Mouse (Mus musculus) thymus, postnatal 0 days (tissue): ENCODE measurements around the gene Car5a. TPM values are rescaled to one million over a fixed set of nuclear protein-coding genes. Genes with fewer than 3 reads are reported as not detected.

Experiments
- DNase-seq: peaks from one replicate; pipeline ENCODE4 v3.0.0-alpha.2; 2015; ENCODE audit warnings: low spot score
- polyA plus RNA-seq: library from polyadenylated mRNA; unstranded; fragments of >200 nt; fragmentation: Nextera tagmentation; extraction: Ambion mirVana; gene quantifications from 2 replicates; pipeline ENCODE4 v1.2.1, GENCODE M21; 2015

The Car5a gene
- polyA plus RNA-seq, 1 experiment from 2014 or later: 0.22 TPM

GRCm38 (mm10) chr8:121955825-121956500, 11.3 kb upstream of the Car5a start:
- DNase-seq: no peak

- DNase-seq: no peak
Measured at GRCm38 (mm10) chr8:121954981-121955555, 10.4 kb upstream of the Car5a start.

DNA sequence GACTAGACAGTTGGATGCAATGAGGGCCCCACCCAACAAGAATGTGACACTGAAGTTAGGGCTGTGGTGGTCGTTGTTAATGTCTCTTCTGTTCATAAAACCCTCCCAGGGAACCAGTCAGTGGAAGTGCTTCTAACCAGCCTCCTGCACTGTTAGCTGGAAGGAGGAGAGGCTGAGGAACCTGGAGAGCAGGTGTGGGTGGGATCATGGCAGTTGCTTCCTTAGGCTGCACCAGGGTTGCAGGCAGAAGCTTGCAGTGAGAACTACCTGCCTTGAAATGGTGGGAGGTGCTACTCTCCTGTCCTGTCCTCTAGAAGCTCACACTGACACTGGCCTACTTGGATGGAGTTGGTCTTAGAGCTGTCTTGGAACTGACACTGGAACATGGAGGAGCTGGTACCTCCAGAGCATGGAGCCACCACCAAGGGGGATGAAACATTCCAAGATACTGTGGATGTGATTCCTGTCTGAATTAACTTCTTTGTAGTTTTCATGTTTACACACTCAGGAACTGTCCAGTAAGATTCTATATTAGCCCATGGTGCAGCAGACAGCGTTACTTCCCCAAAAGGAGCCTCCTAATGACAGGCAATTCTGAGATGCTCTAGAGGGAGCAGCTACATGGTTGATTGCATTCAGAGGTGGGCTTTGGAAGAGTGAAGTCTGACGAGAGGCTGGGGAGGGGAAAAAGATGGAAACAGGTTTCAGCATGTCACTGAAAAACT, 9.3 kb upstream of the Car5a start:
- no peak for DNase-seq

DNA sequence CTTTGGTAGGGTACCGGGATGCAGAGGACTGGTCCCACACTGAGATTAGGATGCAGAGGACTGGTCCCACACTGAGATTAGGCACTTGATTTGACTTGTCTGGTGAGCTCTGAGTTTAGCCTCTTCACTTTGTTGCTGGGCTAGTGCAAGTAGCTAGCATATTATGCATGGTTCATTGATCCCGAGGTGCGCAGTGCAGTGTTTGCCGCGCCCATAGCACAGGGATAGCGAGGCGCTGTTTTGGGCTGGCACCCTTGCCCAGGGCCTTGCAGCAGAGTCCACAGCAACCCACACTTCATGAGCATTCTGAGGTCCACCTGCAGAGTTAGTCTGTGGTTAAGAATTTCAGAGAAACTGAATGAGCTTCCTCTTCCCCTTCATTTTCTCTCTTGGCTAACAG, 8.1 kb upstream of the Car5a start:
- no peak for DNase-seq

GRCm38 (mm10) chr8:121952122-121952521, 7.4 kb upstream of the Car5a start:
- no peak for DNase-seq

DNA sequence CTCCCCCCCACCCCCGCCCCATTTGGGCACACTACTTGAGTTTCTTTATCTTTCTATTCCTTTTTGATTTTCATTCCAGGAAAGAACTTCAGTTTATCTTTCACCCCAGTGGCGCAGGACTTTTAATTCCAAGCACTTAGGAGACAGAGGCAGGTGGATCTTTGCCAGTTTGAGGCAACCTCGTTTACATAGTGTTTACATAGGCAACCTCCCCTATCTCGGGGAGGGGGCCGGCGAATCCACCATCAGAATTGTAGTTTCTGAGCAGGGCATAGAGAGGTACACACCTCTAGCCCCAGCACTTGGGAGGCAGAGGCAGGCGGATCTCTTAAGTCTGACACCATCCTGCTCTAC, 6.9 kb upstream of the Car5a start:
- DNase-seq: no peak

GRCm38 (mm10) chr8:121950749-121951655, 6.3 kb upstream of the Car5a start:
- peak; percentile 61 for DNase-seq

- DNase-seq: peak; percentile 99
Measured at GRCm38 (mm10) chr8:121949941-121950748, 5.4 kb upstream of the Car5a start.

DNA sequence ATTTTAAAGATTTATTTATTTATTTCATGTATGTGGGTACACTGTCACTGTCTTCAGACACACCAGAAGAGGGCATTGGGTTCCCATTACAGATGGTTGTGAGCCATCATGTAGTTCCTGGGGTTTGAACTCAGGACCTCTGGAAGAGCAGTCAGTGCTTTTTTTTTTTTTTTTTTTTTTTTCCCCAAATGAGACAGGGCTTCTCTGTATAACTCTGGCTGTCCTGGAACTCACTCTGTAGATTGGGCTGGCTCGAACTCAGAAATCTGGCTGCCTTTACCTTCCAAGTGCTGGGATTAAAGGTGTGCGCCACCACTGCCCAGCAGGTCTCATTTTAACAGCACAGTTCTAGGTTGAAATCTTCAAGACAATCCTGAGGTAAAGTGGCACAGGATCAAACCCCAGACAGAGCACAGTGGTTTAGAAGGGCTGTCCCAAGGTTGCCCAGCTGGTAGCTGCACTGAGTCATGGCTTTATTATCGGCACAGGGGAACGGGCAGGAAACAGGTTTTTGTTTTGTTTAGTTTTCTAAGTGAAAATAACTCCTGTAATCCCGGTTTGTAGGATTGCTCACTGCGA, 4.6 kb upstream of the Car5a start, which contains the start of gene Banp:
Banp (plus strand) TSS at position 529 of the 579 bp plus-strand sequence.
- no peak for DNase-seq

- DNase-seq: no peak
Measured at GRCm38 (mm10) chr8:121948321-121949145, 3.8 kb upstream of the Car5a start.

DNA sequence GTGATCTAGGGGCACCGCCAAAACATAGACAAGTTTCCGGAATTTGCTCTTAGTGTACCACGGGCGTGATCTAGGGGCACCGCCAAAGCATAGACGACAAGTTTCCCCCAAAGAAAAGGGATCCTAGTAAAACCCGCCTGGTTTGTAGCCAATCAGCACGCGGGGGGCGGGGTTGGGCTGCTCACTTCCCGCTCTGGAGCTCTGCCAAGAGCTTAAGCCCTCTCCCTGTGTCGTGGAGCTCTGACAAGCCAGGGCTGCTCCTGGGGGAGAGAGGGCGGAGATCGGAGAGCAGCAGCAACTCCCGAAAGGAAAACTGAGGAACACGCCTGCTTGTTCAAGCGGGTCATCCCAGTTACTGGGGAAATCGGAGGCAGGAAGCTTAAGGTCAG, 3.0 kb upstream of the Car5a start:
- DNase-seq: peak; percentile 91

DNA sequence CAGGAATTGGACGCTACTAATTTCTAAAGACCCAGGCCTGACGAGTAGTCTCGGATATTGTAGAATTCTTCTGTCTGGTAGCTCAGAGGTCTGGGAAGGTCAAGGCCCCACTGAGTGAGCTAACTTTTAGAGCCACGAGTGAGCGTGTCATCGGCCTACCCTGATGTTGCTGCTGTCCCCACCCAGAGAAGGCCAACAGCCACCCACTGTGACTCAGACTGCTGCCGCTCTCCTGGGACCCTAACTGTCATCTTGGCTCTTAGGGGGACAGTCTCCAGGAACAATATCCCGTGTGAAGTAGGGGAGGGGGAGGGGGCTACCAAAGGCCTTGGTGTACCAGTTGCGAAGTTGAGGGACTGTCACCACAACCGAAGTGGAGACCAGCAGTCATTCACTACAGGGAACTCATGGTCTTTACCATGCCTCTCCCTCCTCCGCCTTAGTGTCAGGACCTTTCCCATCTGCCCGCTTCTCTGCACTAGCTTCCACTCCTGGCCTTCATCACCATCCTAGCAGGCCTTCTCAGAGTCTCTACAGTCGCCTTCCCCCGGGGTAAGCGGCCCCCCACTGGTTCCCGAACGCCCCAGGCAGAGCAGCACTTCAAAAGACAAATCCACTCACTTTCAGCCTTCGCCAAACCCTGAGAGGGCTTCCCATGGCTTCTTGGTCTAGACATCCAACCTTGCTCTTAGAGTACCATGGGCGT, 2.5 kb upstream of the Car5a start:
- DNase-seq: no peak

DNA sequence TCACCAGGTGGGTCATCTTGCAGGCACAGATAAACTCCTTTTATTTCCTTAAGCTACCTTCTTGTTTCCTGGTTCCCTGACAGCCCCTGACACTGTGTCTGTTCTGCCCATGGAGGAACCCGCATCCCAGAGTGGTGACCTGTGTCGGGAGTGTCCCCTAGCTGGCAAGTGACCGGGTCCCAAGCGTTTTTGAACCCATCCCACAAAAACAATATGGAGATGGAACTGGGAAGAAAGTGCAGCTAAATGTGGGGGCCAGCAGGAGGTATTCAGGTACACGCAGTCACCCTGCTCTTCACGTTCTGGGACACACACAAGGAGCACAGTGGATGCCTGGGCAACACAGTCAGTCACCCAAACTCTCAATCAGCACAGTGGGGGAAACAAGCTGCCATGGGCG, 1.6 kb upstream of the Car5a start:
- no peak for DNase-seq

- DNase-seq: no peak
Measured at GRCm38 (mm10) chr8:121943716-121944115, 988 bp downstream of the Car5a start.

DNA sequence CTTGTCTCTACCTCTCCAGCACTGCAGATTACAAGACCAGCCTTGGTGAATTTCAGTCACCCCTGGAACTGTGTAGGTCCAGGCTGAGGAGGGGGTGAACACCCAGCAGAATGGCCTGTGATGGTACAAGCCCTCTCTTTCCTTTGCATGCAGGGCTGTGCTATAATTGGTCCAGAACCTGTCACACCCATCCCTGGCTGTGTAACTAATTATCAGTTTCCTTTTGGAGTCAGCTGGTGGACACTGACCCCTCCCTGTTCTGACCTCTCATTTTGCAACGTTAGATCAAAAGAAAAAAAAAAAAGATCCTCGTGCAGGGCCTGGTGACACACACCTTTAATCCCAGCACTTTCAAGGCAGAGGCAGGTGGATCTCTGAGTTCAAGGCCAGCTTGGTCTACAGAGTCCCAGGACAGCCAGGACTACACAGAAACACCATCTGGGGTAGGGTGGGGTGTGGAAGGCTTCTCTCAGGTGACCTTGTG, 1.6 kb downstream of the Car5a start:
- DNase-seq: no peak

GRCm38 (mm10) chr8:121938732-121939131, 6.0 kb downstream of the Car5a start:
- no peak for DNase-seq

DNA sequence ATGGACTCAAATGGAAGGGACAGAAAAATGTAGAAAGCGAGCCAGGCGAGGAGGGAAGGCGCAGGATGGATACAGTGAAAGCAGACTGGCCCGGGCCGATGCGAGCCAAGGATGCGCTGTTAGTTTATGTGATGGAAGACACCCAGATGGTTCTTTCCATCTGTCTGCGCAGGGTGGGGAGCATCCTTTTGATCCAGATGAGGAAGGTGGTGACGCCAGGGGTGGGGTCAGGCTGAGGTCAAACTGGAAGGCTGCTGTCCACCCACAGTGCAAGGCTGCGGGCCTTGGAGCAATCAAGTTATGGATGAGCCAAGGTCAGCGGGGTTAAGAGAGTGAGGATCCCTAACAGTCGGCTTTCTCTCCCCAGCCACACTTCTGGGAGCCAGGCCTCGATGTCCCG, 8.3 kb downstream of the Car5a start:
- DNase-seq: no peak
